Mouse (Mus musculus): ENCODE measurements around the gene Gm28035.
A peak's percentile ranks its signal among the peaks of the same experiment; 100 is the strongest.

Gene Gm28035

DNA sequence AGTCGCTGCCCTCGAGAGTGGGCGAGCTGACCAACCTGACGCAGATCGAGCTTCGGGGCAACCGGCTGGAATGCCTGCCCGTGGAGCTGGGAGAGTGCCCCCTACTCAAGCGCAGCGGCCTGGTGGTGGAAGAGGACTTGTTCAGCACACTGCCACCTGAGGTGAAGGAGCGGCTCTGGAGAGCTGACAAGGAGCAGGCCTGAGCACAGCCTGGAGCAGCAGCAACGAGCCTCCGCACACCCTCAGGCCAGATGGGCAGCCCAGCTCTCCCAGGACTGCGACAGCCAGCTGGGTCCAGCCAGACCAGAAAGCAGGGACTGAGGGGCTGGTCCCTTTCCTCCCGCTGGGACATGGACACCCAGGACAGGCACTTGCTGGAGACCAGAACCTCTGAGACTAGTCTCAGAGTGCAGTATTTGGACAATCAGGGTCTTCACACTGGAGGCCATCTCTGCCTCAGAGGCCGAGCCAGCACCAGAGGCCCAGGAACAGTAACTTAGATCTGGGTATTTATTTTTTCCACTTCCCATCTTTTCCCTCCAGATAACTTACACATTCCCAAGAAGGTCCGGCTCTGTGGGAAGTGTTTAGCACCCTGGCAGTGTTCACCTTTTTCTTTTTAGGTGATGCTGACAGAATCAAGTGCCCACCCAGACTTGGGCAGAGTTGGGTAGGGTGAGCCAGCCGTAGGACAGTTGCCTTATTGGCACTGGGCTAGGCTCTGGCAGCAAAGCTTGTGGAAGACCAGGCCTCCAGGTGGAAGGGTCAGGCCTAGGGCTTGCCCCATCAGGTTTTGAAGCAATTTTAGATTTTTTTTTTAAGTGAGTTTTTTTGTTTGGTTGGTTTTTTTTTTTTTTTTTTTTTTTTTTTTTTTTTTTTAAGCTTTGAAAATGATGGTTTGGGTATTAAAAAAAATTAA lies 21.8 kb downstream of the Gm28035 start:
- DNase-seq (ENCODE audit: low spot score), result no peak

GRCm38 (mm10) chr2:30262840-30263441 lies 22.6 kb downstream of the Gm28035 start:
- no peak for DNase-seq (ENCODE audit: low spot score)

- no peak for DNase-seq (ENCODE audit: low spot score)
Measured at GRCm38 (mm10) chr2:30263811-30264210, 23.4 kb downstream of the Gm28035 start.

DNA sequence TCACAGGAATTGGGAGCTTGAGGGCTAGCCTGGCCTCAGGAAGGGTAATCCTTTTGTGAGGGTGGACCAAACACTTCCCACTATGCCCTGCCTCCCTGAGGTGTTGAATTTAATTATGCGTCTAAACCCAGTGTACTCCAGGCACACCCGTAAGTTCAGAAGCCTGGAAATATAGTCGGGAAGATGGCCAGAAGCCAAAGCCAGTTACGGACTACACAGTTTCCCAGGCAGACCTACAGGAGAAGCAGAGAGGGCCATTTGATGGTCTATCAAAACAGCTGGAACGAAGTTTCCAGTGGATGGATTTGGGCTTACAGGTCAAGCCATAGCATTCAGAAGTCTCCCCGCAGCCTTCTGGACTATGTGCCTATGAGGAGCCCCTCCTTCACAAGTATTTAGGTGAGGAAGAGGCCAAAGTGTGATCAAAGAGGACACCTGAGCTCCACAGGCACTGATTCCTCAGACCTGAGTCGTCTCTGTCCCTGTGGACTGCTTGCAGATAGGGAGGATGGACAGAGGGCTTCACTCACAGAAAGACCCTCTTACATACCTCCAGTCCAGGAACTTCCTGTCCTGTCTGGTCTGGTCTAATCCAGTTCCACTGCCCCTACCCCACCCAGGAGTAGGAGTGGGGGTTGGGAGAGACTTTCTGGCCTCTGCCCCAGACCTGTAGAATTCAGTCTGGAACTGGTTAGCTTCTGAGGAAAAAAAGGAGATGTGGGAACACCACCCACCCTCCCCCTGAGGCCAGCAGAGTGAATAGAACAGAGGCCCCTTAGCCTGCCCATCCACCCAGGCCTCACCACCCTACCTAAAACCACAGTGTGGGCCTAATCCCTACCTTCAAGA lies 24.5 kb downstream of the Gm28035 start:
- no peak for DNase-seq (ENCODE audit: low spot score)

GRCm38 (mm10) chr2:30265767-30266253 lies 25.4 kb downstream of the Gm28035 start, which contains the start of gene Phyhd1:
Gene Phyhd1, plus strand, starts transcription at chr2:30266203.
- DNase-seq (ENCODE audit: low spot score), result peak; percentile 74

GRCm38 (mm10) chr2:30266392-30266941 lies 26.1 kb downstream of the Gm28035 start:
- no peak for DNase-seq (ENCODE audit: low spot score)

DNA sequence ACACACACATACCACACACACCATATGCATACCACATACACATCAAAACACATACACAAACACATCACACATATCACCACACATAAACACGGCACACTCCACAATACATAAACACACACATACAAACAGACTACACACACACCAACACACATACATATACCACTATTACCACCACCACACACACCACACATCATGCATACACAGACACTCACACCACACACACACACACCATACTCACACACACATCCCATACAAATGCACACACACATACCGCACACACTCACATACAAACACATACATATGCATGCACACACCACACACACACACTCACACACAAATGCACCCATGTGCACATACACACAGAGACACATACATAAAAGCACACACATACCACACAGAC lies 27.1 kb downstream of the Gm28035 start:
- no peak for DNase-seq (ENCODE audit: low spot score)

GRCm38 (mm10) chr2:30268371-30268770 lies 28.0 kb downstream of the Gm28035 start:
- no peak for DNase-seq (ENCODE audit: low spot score)

GRCm38 (mm10) chr2:30269241-30269990 lies 29.0 kb downstream of the Gm28035 start:
- DNase-seq (ENCODE audit: low spot score), result no peak

DNA sequence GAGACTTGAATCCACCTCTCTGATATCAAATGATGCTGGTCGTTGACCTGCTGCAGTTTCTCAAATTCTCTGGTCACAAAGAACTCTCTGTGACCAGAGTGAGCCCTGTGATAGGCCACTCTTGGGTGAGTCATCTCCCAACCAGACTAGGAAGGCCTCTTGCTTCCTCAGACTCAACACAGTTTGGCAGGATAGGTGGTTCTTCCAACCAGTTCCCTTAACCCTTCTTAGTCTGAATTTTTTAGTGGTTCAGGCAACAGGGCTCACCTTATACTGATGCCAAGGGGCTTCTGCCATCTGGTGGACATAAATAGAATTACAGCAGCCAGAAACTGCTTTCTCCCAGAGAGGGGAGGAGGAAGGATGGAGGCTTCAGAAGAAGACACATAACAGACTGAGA lies 29.8 kb downstream of the Gm28035 start:
- peak; percentile 66 for DNase-seq (ENCODE audit: low spot score)

- no peak for DNase-seq (ENCODE audit: low spot score)
Measured at GRCm38 (mm10) chr2:30280743-30281142, 40.4 kb downstream of the Gm28035 start, which contains the start of gene Gm28038. Gene Gm28038, plus strand, starts transcription at chr2:30281043.

GRCm38 (mm10) chr2:30281651-30282050 lies 41.3 kb downstream of the Gm28035 start:
- no peak for DNase-seq (ENCODE audit: low spot score)

GRCm38 (mm10) chr2:30283193-30283592 lies 42.8 kb downstream of the Gm28035 start:
- no peak for DNase-seq (ENCODE audit: low spot score)

DNA sequence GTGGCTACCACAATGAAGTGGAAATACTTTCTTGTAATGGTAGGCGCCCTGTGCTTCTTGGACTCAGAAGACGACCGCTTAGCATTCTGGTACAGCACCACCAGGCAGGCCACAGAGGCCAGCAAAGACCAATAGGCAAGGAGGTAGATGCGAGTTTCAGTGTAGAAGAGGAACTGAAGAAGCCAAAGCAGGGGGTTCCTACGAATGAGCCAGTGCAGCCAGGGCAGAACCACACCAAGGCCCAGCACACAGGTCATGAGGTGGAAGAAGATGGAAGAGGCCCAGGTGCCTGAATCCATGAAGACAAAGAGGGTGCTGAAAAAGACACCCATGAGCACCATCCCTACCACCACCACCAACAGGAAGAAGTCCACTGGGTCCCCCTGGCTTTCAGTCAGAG lies 44.6 kb downstream of the Gm28035 start:
- no peak for DNase-seq (ENCODE audit: low spot score)

GRCm38 (mm10) chr2:30285416-30286181 lies 45.2 kb downstream of the Gm28035 start:
- DNase-seq (ENCODE audit: low spot score), result no peak

GRCm38 (mm10) chr2:30286192-30287026 lies 46.0 kb downstream of the Gm28035 start, which contains the start of the genes Dolk and Nup188:
Gene Dolk, minus strand, starts transcription at chr2:30286334.
Gene Nup188, plus strand, starts transcription at chr2:30286397.
- peak; percentile 91 for DNase-seq (ENCODE audit: low spot score)

DNA sequence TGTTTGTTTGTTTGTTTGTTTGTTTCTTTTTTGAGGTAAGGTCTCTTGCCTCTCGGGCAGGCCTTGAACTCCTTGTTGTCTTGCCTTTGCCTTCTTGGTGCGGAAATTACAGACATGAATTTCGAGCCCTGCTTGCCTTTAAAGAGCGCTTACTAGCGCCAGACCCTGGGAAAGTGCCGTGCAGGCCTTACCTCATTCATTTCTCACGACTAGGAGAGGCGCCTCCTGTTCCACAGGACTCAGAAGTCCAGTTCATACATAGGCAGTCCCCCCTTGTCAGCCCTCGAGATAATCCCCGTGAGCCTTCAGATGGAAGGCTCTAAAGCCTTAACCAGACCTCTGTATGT lies 46.6 kb downstream of the Gm28035 start:
- DNase-seq (ENCODE audit: low spot score), result no peak

DNA sequence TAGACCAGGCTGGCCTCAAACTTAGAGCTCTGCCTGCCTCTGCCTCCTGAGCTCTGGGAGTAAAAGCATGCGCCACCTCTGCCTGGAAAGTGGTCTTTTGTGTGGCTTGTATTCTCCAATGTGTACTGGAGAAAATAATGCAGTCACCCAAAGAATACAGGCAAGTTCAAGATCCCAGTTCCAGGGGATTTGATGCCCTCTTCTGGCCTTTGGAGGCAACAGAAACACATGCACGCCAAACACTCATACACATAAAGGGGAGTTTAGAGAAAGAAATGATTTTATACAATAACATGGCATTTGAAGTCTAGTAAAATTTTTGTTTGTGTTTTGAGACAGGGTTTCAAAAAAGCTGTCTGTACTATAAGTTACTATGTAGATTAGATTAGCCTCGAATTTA lies 59.2 kb downstream of the Gm28035 start:
- no peak for DNase-seq (ENCODE audit: low spot score)

DNA sequence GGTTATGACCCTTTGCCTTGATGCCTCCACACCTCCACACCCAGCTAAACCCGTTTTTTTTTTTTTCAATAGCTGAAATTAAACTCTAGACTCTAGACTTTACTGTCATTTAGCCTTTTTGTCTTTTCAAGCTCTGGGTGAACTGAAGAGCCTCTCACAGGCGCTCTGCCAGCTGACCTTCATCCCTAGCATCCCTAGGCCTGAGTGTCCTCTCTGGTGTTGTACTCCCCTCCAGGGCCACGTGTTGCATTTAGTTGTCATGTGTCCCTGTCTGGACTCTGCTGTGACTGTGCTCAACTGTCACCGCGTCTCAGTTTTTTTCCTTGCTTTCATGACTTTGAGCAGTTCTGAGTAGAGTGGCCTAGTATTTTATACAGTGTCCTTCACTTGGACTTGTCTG lies 59.6 kb downstream of the Gm28035 start:
- DNase-seq (ENCODE audit: low spot score), result no peak
